ENCODE assay signal across 9 mouse cellular contexts in genomic region chr5:102844731-102845598, GRCm38 (mm10).
DNase-seq lines count a peak whose midpoint lies in the region; ATAC-seq and TF ChIP-seq lines count a peak whose summit lies in the region.
"Had no signal": no experiment of that assay in that cellular context is flagged by ENCODE, and none has a peak within 500 bp of the region (broad histone marks: within the 10 kb centered on the region; RNA-seq: fewer than 3 reads in every experiment).

No protein-coding gene starts in this region.

- H3K4me3 ChIP-seq in cerebellum, adult 2 months (replicated peaks; ENCODE audit: insufficient read depth, low read depth, low read length), result peak overlapping the region; percentile 60
- H3K4me3 ChIP-seq in liver, embryonic 16.5 days (ENCODE audit: low read depth, low read length), result peak overlapping the region; percentile 45
- peak overlapping the region; percentile 46 for H3K4me3 ChIP-seq in neural tube, embryonic 15.5 days (replicated peaks)

- no peaks in the 10 kb centered on the region for H3K4me1 ChIP-seq in cerebellum, adult 2 months (ENCODE audit: control insufficient read depth, insufficient read depth, low read length)
- no peaks in the 10 kb centered on the region for H3K4me1 ChIP-seq in liver, embryonic 16.5 days (ENCODE audit: control insufficient read depth, low read depth, low read length)
- peaks cover 35% of the 10 kb centered on the region for H3K4me1 ChIP-seq in neural tube, embryonic 15.5 days

- peak; percentile 55; the same call in 1 of the 2 replicates for ATAC-seq in liver, embryonic 16.5 days (ENCODE audit: low read depth)
- ATAC-seq in neural tube, embryonic 15.5 days (ENCODE audit: low FRiP score), result peak; percentile 93

- no peak for TF ChIP-seq CTCF in cerebellum, adult 2 months (IDR thresholded peaks at IDR 0.05; ENCODE audit: borderline replicate concordance, insufficient read depth, low read depth, low read length)

- 5% methylated on average over 21 of the region's 21 CpGs for WGBS in cerebellum, adult 2 months
- WGBS in liver, embryonic 16.5 days (ENCODE audit: insufficient replicate concordance), result 3% methylated on average over 21 of the region's 21 CpGs
- WGBS in neural tube, embryonic 15.5 days, result under 1% methylated on average over 21 of the region's 21 CpGs

- peak overlapping the region; percentile 41 for H3K4me2 ChIP-seq in liver, embryonic 16.5 days (ENCODE audit: low read depth, low read length)
- H3K4me2 ChIP-seq in neural tube, embryonic 15.5 days, result peak overlapping the region; percentile 69

- H3K9ac ChIP-seq in liver, embryonic 16.5 days (ENCODE audit: low read depth, low read length), result no peak overlapping the region
- H3K9ac ChIP-seq in neural tube, embryonic 15.5 days (replicated peaks), result peak overlapping the region; percentile 52

- DNase-seq in ES-CJ7 (ENCODE audit: low read depth, low spot score), result peak; percentile 54
- DNase-seq in cerebellum, adult 2 months, result peak; percentile 51 to 55
- DNase-seq in forelimb bud, embryonic 11.5 days (ENCODE audit: low read depth, low spot score), result peak; percentile 70
- DNase-seq in heart, postnatal 36 days, result peak; percentile 65 to 71
- peak; percentile 59 to 65 for DNase-seq in layer of hippocampus, adult 18-20 months (ENCODE audit: low spot score in 2 of 2)
- peak; percentile 56 for DNase-seq in urinary bladder, adult 2 months (ENCODE audit: low spot score)

- no peaks in the 10 kb centered on the region for H3K27me3 ChIP-seq in cerebellum, adult 2 months (ENCODE audit: control insufficient read depth, insufficient read depth, low read length)
- no peaks in the 10 kb centered on the region for H3K27me3 ChIP-seq in liver, embryonic 16.5 days (ENCODE audit: control insufficient read depth, insufficient read depth, low read depth, low read length)
- no peaks in the 10 kb centered on the region for H3K27me3 ChIP-seq in neural tube, embryonic 15.5 days (replicated peaks)

- H3K9me3 ChIP-seq in liver, embryonic 16.5 days (replicated peaks; ENCODE audit: control insufficient read depth, low read length), result no peaks in the 10 kb centered on the region
- H3K9me3 ChIP-seq in neural tube, embryonic 15.5 days (replicated peaks), result no peaks in the 10 kb centered on the region

- intact Hi-C loops in heart, postnatal 36 days (cut with DNase I), result loop anchor here (5.0 kb wide), 1 partner anchor 78 kb away; no protein-coding TSS in a partner anchor

- H3K36me3 ChIP-seq in liver, embryonic 16.5 days (ENCODE audit: control insufficient read depth, insufficient read depth), result no peaks in the 10 kb centered on the region
- H3K36me3 ChIP-seq in neural tube, embryonic 15.5 days, result no peaks in the 10 kb centered on the region
- H3K36me3 ChIP-seq: G1E had no signal

- TF ChIP-seq POLR2A in cerebellum, adult 2 months (IDR thresholded peaks at IDR 0.05; ENCODE audit: borderline replicate concordance, insufficient read depth, low read length), result no peak

- no peak overlapping the region for H3K27ac ChIP-seq in cerebellum, adult 2 months (ENCODE audit: insufficient read depth, low read length)
- no peak overlapping the region for H3K27ac ChIP-seq in liver, embryonic 16.5 days (ENCODE audit: low read length)
- peak overlapping the region; percentile 84 for H3K27ac ChIP-seq in neural tube, embryonic 15.5 days (replicated peaks)
